In the genomic region with DNA sequence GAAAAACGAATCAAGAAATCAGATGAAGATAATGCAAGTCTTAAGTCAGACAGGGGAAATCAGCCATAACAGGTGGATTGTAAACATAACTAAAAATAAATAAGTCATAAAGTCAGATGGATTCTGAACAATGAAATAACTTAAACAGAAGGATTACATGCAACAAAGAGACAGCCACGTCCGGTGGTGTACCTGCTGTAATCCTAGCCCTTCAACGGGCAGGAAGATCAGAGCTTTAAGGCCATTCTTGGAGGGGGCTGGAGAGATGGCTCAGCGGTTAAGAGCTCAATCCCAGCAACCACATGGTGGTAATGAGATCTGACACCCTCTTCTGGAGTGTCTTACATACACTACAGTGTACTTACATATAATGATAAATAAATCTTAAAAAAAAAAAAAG, we compare ENCODE assay signal across 25 mouse cellular contexts. TPM values are rescaled to one million over a fixed set of nuclear protein-coding genes. Genes with fewer than 3 reads are reported as not detected.
A peak's percentile ranks its signal among the peaks of the same experiment; 100 is the strongest.
DNase-seq lines count a peak whose midpoint lies in the region; ATAC-seq and TF ChIP-seq lines count a peak whose summit lies in the region.
"Had no signal": no experiment of that assay in that cellular context is flagged by ENCODE, and none has a peak within 500 bp of the region (broad histone marks: within the 10 kb centered on the region; RNA-seq: fewer than 3 reads in every experiment).

No protein-coding gene starts in this region.

- WGBS in embryonic facial prominence, embryonic 13.5 days: 67% methylated on average over 5 of the region's 5 CpGs
- WGBS in embryonic facial prominence, embryonic 10.5 days: 78% methylated on average over 5 of the region's 5 CpGs
- WGBS in liver, embryonic 11.5 days: 73% methylated on average over 5 of the region's 5 CpGs
- 69% methylated on average over 5 of the region's 5 CpGs for WGBS in liver, embryonic 12.5 days (ENCODE audit: insufficient replicate concordance)
- 64% methylated on average over 5 of the region's 5 CpGs for WGBS in stomach, postnatal 0 days

- ATAC-seq in embryonic facial prominence, embryonic 13.5 days (ENCODE audit: insufficient number of reproducible peaks, insufficient read depth, low FRiP score, low TSS enrichment, low read depth): no peak
- no peak for ATAC-seq in liver, embryonic 11.5 days (replicated peaks; ENCODE audit: low FRiP score)
- ATAC-seq in liver, embryonic 12.5 days: no peak
- ATAC-seq in stomach, postnatal 0 days (ENCODE audit: low FRiP score, low TSS enrichment): no peak
- ATAC-seq: forebrain, embryonic 16.5 days had no signal

- peaks cover 29% of the 10 kb centered on the region for H3K36me3 ChIP-seq in embryonic facial prominence, embryonic 13.5 days
- peaks cover 39% of the 10 kb centered on the region for H3K36me3 ChIP-seq in embryonic facial prominence, embryonic 10.5 days (replicated peaks)
- peaks cover 8% of the 10 kb centered on the region; the same call in 1 of the 2 replicates for H3K36me3 ChIP-seq in liver, embryonic 11.5 days (ENCODE audit: control insufficient read depth, insufficient read depth, low read length)
- peaks cover 13% of the 10 kb centered on the region for H3K36me3 ChIP-seq in liver, embryonic 12.5 days
- H3K36me3 ChIP-seq in stomach, postnatal 0 days (ENCODE audit: control insufficient read depth, insufficient read depth, low read length): peaks cover 8% of the 10 kb centered on the region; the same call in 1 of the 2 replicates

- DNase-seq in embryonic facial prominence, embryonic 10.5 days (ENCODE audit: low spot score): no peak
- DNase-seq in liver, embryonic 11.5 days (ENCODE audit: low spot score): peak; percentile 27
- peak; percentile 4 for DNase-seq in thymus, postnatal 4 days
- DNase-seq in thymus, postnatal 25 days: no peak
- peak; percentile 10 for DNase-seq in stomach, postnatal 0 days (ENCODE audit: low spot score)
- DNase-seq in left cerebral cortex, adult 2 months (ENCODE audit: extremely low spot score in 1 of 2, low spot score in 2 of 2): no peak
- DNase-seq: adrenal gland, postnatal 14 days; cerebellum, adult 18-20 months; cerebellum, postnatal 14 days; embryo, embryonic 11 days; gastrocnemius, postnatal 14 days; heart, postnatal 36 days had no signal

- no peak overlapping the region for H3K4me3 ChIP-seq in embryonic facial prominence, embryonic 13.5 days
- H3K4me3 ChIP-seq in embryonic facial prominence, embryonic 10.5 days: no peak overlapping the region
- no peak overlapping the region for H3K4me3 ChIP-seq in liver, embryonic 11.5 days (ENCODE audit: low read depth, low read length)
- H3K4me3 ChIP-seq in liver, embryonic 12.5 days: no peak overlapping the region
- H3K4me3 ChIP-seq in stomach, postnatal 0 days (ENCODE audit: low read depth, low read length): no peak overlapping the region
- no peak overlapping the region for H3K4me3 ChIP-seq in left cerebral cortex, adult 2 months
- H3K4me3 ChIP-seq: embryonic facial prominence, embryonic 12.5 days; erythroblast, embryonic 14.5 days; forebrain, embryonic 10.5 days; hindbrain, embryonic 15.5 days had no signal

- H3K4me1 ChIP-seq in embryonic facial prominence, embryonic 13.5 days: peaks cover 61% of the 10 kb centered on the region
- H3K4me1 ChIP-seq in embryonic facial prominence, embryonic 10.5 days: peaks cover 60% of the 10 kb centered on the region
- peaks cover 34% of the 10 kb centered on the region for H3K4me1 ChIP-seq in liver, embryonic 11.5 days (replicated peaks; ENCODE audit: control insufficient read depth, insufficient read depth, low read length)
- H3K4me1 ChIP-seq in liver, embryonic 12.5 days: peaks cover 46% of the 10 kb centered on the region
- H3K4me1 ChIP-seq in stomach, postnatal 0 days (replicated peaks; ENCODE audit: control insufficient read depth, insufficient read depth): peaks cover 7% of the 10 kb centered on the region; the same call in 1 of the 2 replicates

- TF ChIP-seq CTCF in stomach, postnatal 0 days (IDR thresholded peaks at IDR 0.05; ENCODE audit: low read depth): no peak
- no peak for TF ChIP-seq CTCF in left cerebral cortex, adult 2 months (IDR thresholded peaks at IDR 0.05)

- H3K27me3 ChIP-seq in embryonic facial prominence, embryonic 13.5 days: peaks cover 24% of the 10 kb centered on the region
- H3K27me3 ChIP-seq in embryonic facial prominence, embryonic 10.5 days (replicated peaks; ENCODE audit: low read depth, poor library complexity, severe bottlenecking): peaks cover 26% of the 10 kb centered on the region
- peaks cover 14% of the 10 kb centered on the region for H3K27me3 ChIP-seq in liver, embryonic 11.5 days (replicated peaks; ENCODE audit: control insufficient read depth, insufficient read depth, low read length)
- peaks cover 23% of the 10 kb centered on the region for H3K27me3 ChIP-seq in liver, embryonic 12.5 days (replicated peaks)
- H3K27me3 ChIP-seq in stomach, postnatal 0 days (ENCODE audit: control insufficient read depth, insufficient read depth, low read length): no peaks in the 10 kb centered on the region

- no peak for TF ChIP-seq EP300 in stomach, postnatal 0 days (optimal IDR thresholded peaks at IDR 0.05)

- H3K4me2 ChIP-seq in embryonic facial prominence, embryonic 13.5 days: peak overlapping the region; percentile 98
- H3K4me2 ChIP-seq in liver, embryonic 11.5 days: no peak overlapping the region
- H3K4me2 ChIP-seq in liver, embryonic 12.5 days: no peak overlapping the region
- no peak overlapping the region for H3K4me2 ChIP-seq in stomach, postnatal 0 days (replicated peaks; ENCODE audit: low read depth)

- H3K9me3 ChIP-seq in embryonic facial prominence, embryonic 13.5 days: no peaks in the 10 kb centered on the region
- H3K9me3 ChIP-seq in embryonic facial prominence, embryonic 10.5 days: no peaks in the 10 kb centered on the region
- H3K9me3 ChIP-seq in liver, embryonic 11.5 days (ENCODE audit: control insufficient read depth, low read length): no peaks in the 10 kb centered on the region
- H3K9me3 ChIP-seq in liver, embryonic 12.5 days (replicated peaks): no peaks in the 10 kb centered on the region
- H3K9me3 ChIP-seq in stomach, postnatal 0 days (ENCODE audit: control insufficient read depth, low read length): no peaks in the 10 kb centered on the region
- H3K9me3 ChIP-seq: embryonic facial prominence, embryonic 12.5 days; forebrain, embryonic 10.5 days; heart, embryonic 13.5 days; hindbrain, embryonic 15.5 days had no signal

- intact Hi-C loops in left cerebral cortex, adult 2 months (cut with DNase I): no loop called here

- no peak overlapping the region for H3K27ac ChIP-seq in embryonic facial prominence, embryonic 13.5 days
- no peak overlapping the region for H3K27ac ChIP-seq in embryonic facial prominence, embryonic 10.5 days (replicated peaks)
- H3K27ac ChIP-seq in liver, embryonic 11.5 days (ENCODE audit: low read depth, low read length): no peak overlapping the region
- H3K27ac ChIP-seq in liver, embryonic 12.5 days: no peak overlapping the region
- no peak overlapping the region for H3K27ac ChIP-seq in stomach, postnatal 0 days (replicated peaks)
- no peak overlapping the region for H3K27ac ChIP-seq in left cerebral cortex, adult 2 months
- H3K27ac ChIP-seq: embryonic facial prominence, embryonic 12.5 days; forebrain, embryonic 10.5 days; heart, embryonic 13.5 days; hindbrain, embryonic 15.5 days had no signal

- no peak overlapping the region for H3K9ac ChIP-seq in embryonic facial prominence, embryonic 13.5 days
- H3K9ac ChIP-seq in liver, embryonic 11.5 days (ENCODE audit: low read depth, low read length): no peak overlapping the region
- H3K9ac ChIP-seq in liver, embryonic 12.5 days: no peak overlapping the region
- H3K9ac ChIP-seq in stomach, postnatal 0 days (ENCODE audit: low read length): no peak overlapping the region
- H3K9ac ChIP-seq: embryonic facial prominence, embryonic 12.5 days; heart, embryonic 13.5 days; hindbrain, embryonic 15.5 days had no signal

RNA-seq across cellular contexts. Expression of gene Abhd15, which starts 3.6 kb away (rescaled TPM):
- 2.0 and 2.2 TPM in 2 replicates for polyA plus RNA-seq in embryonic facial prominence, embryonic 13.5 days (2015; fragmentation: Nextera tagmentation; extraction: Ambion mirVana)
- polyA plus RNA-seq in embryonic facial prominence, embryonic 10.5 days (2016; fragmentation: Nextera tagmentation; extraction: Ambion mirVana): 5.8 and 6.8 TPM in 2 replicates
- polyA plus RNA-seq in liver, embryonic 11.5 days (2014; fragmentation: Nextera tagmentation; extraction: Ambion mirVana): 3.9 and 4.2 TPM in 2 replicates
- polyA plus RNA-seq in liver, embryonic 12.5 days (2016; fragmentation: Nextera tagmentation; extraction: Ambion mirVana): 3.0 and 3.6 TPM in 2 replicates
- polyA plus RNA-seq in stomach, postnatal 0 days (2015; fragmentation: Nextera tagmentation; extraction: Ambion mirVana): 1.8 and 1.9 TPM in 2 replicates
- total RNA-seq in left cerebral cortex, adult 2 months (2021): 1 to 10 TPM; 1.4 to 1.7 TPM

RNA-seq across cellular contexts. Expression of gene Trp53i13, which starts 4.4 kb away (rescaled TPM):
- polyA plus RNA-seq in embryonic facial prominence, embryonic 13.5 days (2015; fragmentation: Nextera tagmentation; extraction: Ambion mirVana): 54.7 and 55.2 TPM in 2 replicates
- 33.1 and 35.0 TPM in 2 replicates for polyA plus RNA-seq in embryonic facial prominence, embryonic 10.5 days (2016; fragmentation: Nextera tagmentation; extraction: Ambion mirVana)
- 16.2 and 17.9 TPM in 2 replicates for polyA plus RNA-seq in liver, embryonic 11.5 days (2014; fragmentation: Nextera tagmentation; extraction: Ambion mirVana)
- polyA plus RNA-seq in liver, embryonic 12.5 days (2016; fragmentation: Nextera tagmentation; extraction: Ambion mirVana): 9.3 and 11.1 TPM in 2 replicates
- polyA plus RNA-seq in stomach, postnatal 0 days (2015; fragmentation: Nextera tagmentation; extraction: Ambion mirVana): 19.5 and 20.9 TPM in 2 replicates
- total RNA-seq in left cerebral cortex, adult 2 months (2021): 1 to 10 TPM; 3.6 to 5.0 TPM

RNA-seq across cellular contexts. Expression of gene Gm10392, which starts 7.7 kb away (rescaled TPM):
- polyA plus RNA-seq in embryonic facial prominence, embryonic 13.5 days (2015; fragmentation: Nextera tagmentation; extraction: Ambion mirVana): not detected in 2 replicates
- polyA plus RNA-seq in embryonic facial prominence, embryonic 10.5 days (2016; fragmentation: Nextera tagmentation; extraction: Ambion mirVana): 0.11 TPM in 2 replicates
- not detected in 2 replicates for polyA plus RNA-seq in liver, embryonic 11.5 days (2014; fragmentation: Nextera tagmentation; extraction: Ambion mirVana)
- polyA plus RNA-seq in liver, embryonic 12.5 days (2016; fragmentation: Nextera tagmentation; extraction: Ambion mirVana): 0.12 and 0.19 TPM in 2 replicates
- polyA plus RNA-seq in stomach, postnatal 0 days (2015; fragmentation: Nextera tagmentation; extraction: Ambion mirVana): 0.06 and 0.07 TPM in 2 replicates
- total RNA-seq in left cerebral cortex, adult 2 months (2021): not detected
- total RNA-seq: adrenal gland, adult 18-20 months; adrenal gland, postnatal 14 days; gastrocnemius, adult 18-20 months; gastrocnemius, postnatal 14 days; heart, postnatal 36 days had no signal
- polyA plus RNA-seq: C2C12; embryonic facial prominence, embryonic 12.5 days; erythroblast, embryonic 14.5 days; forebrain, embryonic 16.5 days; gonadal fat pad, adult 2 months; heart, embryonic 13.5 days; hindbrain, embryonic 11.5 days had no signal

RNA-seq across cellular contexts. Expression of gene Git1, which starts 18.0 kb away (rescaled TPM):
- 10.8 and 11.1 TPM in 2 replicates for polyA plus RNA-seq in embryonic facial prominence, embryonic 13.5 days (2015; fragmentation: Nextera tagmentation; extraction: Ambion mirVana)
- 13.0 and 13.2 TPM in 2 replicates for polyA plus RNA-seq in embryonic facial prominence, embryonic 10.5 days (2016; fragmentation: Nextera tagmentation; extraction: Ambion mirVana)
- polyA plus RNA-seq in liver, embryonic 11.5 days (2014; fragmentation: Nextera tagmentation; extraction: Ambion mirVana): 10.1 and 14.1 TPM in 2 replicates
- 3.1 and 3.2 TPM in 2 replicates for polyA plus RNA-seq in liver, embryonic 12.5 days (2016; fragmentation: Nextera tagmentation; extraction: Ambion mirVana)
- 5.9 and 7.9 TPM in 2 replicates for polyA plus RNA-seq in stomach, postnatal 0 days (2015; fragmentation: Nextera tagmentation; extraction: Ambion mirVana)
- 100 to 1,000 TPM; 297 to 305 TPM for total RNA-seq in left cerebral cortex, adult 2 months (2021)

RNA-seq across cellular contexts. Expression of gene Ankrd13b, which starts 21.9 kb away (rescaled TPM):
- 8.5 and 10.4 TPM in 2 replicates for polyA plus RNA-seq in embryonic facial prominence, embryonic 13.5 days (2015; fragmentation: Nextera tagmentation; extraction: Ambion mirVana)
- 11.8 and 13.1 TPM in 2 replicates for polyA plus RNA-seq in embryonic facial prominence, embryonic 10.5 days (2016; fragmentation: Nextera tagmentation; extraction: Ambion mirVana)
- polyA plus RNA-seq in liver, embryonic 11.5 days (2014; fragmentation: Nextera tagmentation; extraction: Ambion mirVana): 4.4 and 5.6 TPM in 2 replicates
- 2.1 and 2.5 TPM in 2 replicates for polyA plus RNA-seq in liver, embryonic 12.5 days (2016; fragmentation: Nextera tagmentation; extraction: Ambion mirVana)
- 2.4 and 3.0 TPM in 2 replicates for polyA plus RNA-seq in stomach, postnatal 0 days (2015; fragmentation: Nextera tagmentation; extraction: Ambion mirVana)
- 10 to 100 TPM; 89.7 to 91.7 TPM for total RNA-seq in left cerebral cortex, adult 2 months (2021)

Comparison
In these comparisons a context has a peak if more than half of its experiments do, and no peak if none do; other contexts are left out.
1. DNase-seq: peak in liver, embryonic 11.5 days (single experiment), thymus, postnatal 4 days (single experiment) and stomach, postnatal 0 days (single experiment); none in embryonic facial prominence, embryonic 10.5 days (single experiment), thymus, postnatal 25 days (single experiment) and left cerebral cortex, adult 2 months (0 of 2).